11 mouse cellular contexts compared by ENCODE assay signal in the genomic region with DNA sequence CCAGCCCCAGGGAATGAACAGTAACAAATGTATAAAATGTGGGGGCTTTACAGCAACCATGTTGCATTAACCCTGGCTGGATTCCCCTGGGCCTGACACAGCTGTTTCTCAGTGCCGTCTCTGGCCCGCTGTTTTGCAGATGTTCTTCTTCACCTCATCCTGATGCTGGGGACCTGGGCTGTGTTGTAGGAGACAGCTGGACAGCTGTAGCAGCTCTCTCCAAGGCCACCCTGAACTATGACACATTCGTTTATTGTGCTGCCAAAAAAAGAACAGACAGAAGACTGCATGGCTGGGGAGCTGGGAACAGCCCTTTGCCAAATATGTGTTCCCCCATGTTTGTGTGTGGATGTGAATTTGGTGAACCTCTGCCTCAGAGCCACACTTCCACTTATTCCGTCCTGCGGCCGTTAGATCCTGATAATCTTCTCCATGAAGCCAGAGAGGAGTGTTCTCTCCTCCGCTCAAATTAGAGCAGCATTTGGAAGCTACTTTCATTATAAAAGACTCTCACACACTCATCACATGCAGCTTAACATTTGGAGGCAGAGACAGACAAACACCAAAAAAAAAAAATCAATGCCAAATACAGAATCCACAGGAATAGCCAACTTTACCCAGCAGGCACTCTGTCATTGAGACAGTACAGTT. TPM values are rescaled to one million over a fixed set of nuclear protein-coding genes. Genes with fewer than 3 reads are reported as not detected.
A peak's percentile ranks its signal among the peaks of the same experiment; 100 is the strongest.
DNase-seq lines count a peak whose midpoint lies in the region; ATAC-seq and TF ChIP-seq lines count a peak whose summit lies in the region.
"Had no signal": no experiment of that assay in that cellular context is flagged by ENCODE, and none has a peak within 500 bp of the region (broad histone marks: within the 10 kb centered on the region; RNA-seq: fewer than 3 reads in every experiment).

No protein-coding gene starts in this region.

- DNase-seq in kidney, postnatal 25 days: no peak
- DNase-seq in adrenal gland, adult (ENCODE audit: inconsistent age in 2 of 2, low spot score in 1 of 2): peak; percentile 80 to 92
- DNase-seq in lung, postnatal 0 days (ENCODE audit: low spot score): peak; percentile 82
- DNase-seq in c-Kit-positive CD71-positive TER-119-positive erythroid progenitor cells, embryonic 14.5 days (ENCODE audit: low spot score): no peak
- DNase-seq in left cerebral cortex, adult 11 months (ENCODE audit: low spot score): no peak
- no peak for DNase-seq in layer of hippocampus, adult 11-12 months (ENCODE audit: low spot score)

- peak; percentile 71 for TF ChIP-seq EP300 in lung, postnatal 0 days (IDR thresholded peaks at IDR 0.05)

- peaks cover 14% of the 10 kb centered on the region; the same call in 1 of the 2 replicates for H3K4me1 ChIP-seq in kidney, embryonic 15.5 days
- peaks cover 7% of the 10 kb centered on the region; the same call in 1 of the 2 replicates for H3K4me1 ChIP-seq in brown adipose tissue, adult 24 weeks (ENCODE audit: control insufficient read depth, insufficient read depth, insufficient read length, low read length)
- H3K4me1 ChIP-seq in lung, postnatal 0 days (ENCODE audit: insufficient read depth, low read depth, low read length): peaks cover 20% of the 10 kb centered on the region; the same call in 1 of the 2 replicates
- H3K4me1 ChIP-seq: forebrain, embryonic 15.5 days; hindbrain, embryonic 12.5 days had no signal

- no peaks in the 10 kb centered on the region for H3K36me3 ChIP-seq in kidney, embryonic 15.5 days
- no peaks in the 10 kb centered on the region for H3K36me3 ChIP-seq in lung, postnatal 0 days (ENCODE audit: insufficient read depth, low read length)
- H3K36me3 ChIP-seq: forebrain, embryonic 15.5 days; hindbrain, embryonic 12.5 days had no signal

- H3K4me3 ChIP-seq in kidney, embryonic 15.5 days (replicated peaks): no peak overlapping the region
- no peak overlapping the region for H3K4me3 ChIP-seq in brown adipose tissue, adult 24 weeks (ENCODE audit: insufficient read depth, low read depth, low read length)
- H3K4me3 ChIP-seq in lung, postnatal 0 days (ENCODE audit: low read depth, low read length): no peak overlapping the region
- H3K4me3 ChIP-seq: forebrain, embryonic 15.5 days; hindbrain, embryonic 12.5 days had no signal

- peak; percentile 84 for ATAC-seq in kidney, embryonic 15.5 days (replicated peaks; ENCODE audit: low FRiP score)
- peak; percentile 55 for ATAC-seq in lung, postnatal 0 days
- ATAC-seq: forebrain, embryonic 15.5 days had no signal

- H3K9ac ChIP-seq in kidney, embryonic 15.5 days: no peak overlapping the region
- H3K9ac ChIP-seq in lung, postnatal 0 days (replicated peaks; ENCODE audit: low read depth): no peak overlapping the region
- H3K9ac ChIP-seq: forebrain, embryonic 15.5 days; hindbrain, embryonic 12.5 days had no signal

- WGBS in kidney, embryonic 15.5 days: 47% methylated on average over 7 of the region's 7 CpGs
- WGBS in lung, postnatal 0 days: 48% methylated on average over 7 of the region's 7 CpGs

- no peak for TF ChIP-seq CTCF in lung, postnatal 0 days (IDR thresholded peaks at IDR 0.05)

- peak overlapping the region; percentile 79 for H3K27ac ChIP-seq in kidney, embryonic 15.5 days
- peak overlapping the region; percentile 42 for H3K27ac ChIP-seq in brown adipose tissue, adult 24 weeks (replicated peaks; ENCODE audit: low read depth, low read length)
- peak overlapping the region; percentile 75 for H3K27ac ChIP-seq in lung, postnatal 0 days (ENCODE audit: low read length)
- H3K27ac ChIP-seq: forebrain, embryonic 15.5 days; hindbrain, embryonic 12.5 days had no signal

- no peaks in the 10 kb centered on the region; the same call in 1 of the 2 replicates for H3K27me3 ChIP-seq in kidney, embryonic 15.5 days
- H3K27me3 ChIP-seq in lung, postnatal 0 days (replicated peaks; ENCODE audit: insufficient read depth, low read length): no peaks in the 10 kb centered on the region
- H3K27me3 ChIP-seq: forebrain, embryonic 15.5 days; hindbrain, embryonic 12.5 days had no signal

- no peak overlapping the region for H3K4me2 ChIP-seq in kidney, embryonic 15.5 days
- H3K4me2 ChIP-seq in lung, postnatal 0 days (replicated peaks; ENCODE audit: low read depth, low read length): no peak overlapping the region
- H3K4me2 ChIP-seq: forebrain, embryonic 15.5 days; hindbrain, embryonic 12.5 days had no signal

- H3K9me3 ChIP-seq in kidney, embryonic 15.5 days (replicated peaks): no peaks in the 10 kb centered on the region
- no peaks in the 10 kb centered on the region for H3K9me3 ChIP-seq in lung, postnatal 0 days (ENCODE audit: low read length)
- H3K9me3 ChIP-seq: forebrain, embryonic 15.5 days; hindbrain, embryonic 12.5 days had no signal

RNA-seq across cellular contexts. Expression of gene Tectb, which starts 14.1 kb away (rescaled TPM):
- polyA plus RNA-seq in kidney, embryonic 15.5 days (2015; fragmentation: Nextera tagmentation; extraction: Ambion mirVana): not detected in 2 replicates
- polyA plus RNA-seq in brown adipose tissue, adult 24 weeks (2012; ENCODE audit: insufficient read depth, insufficient read length, missing spikeins): not detected in 2 replicates
- 0.21 and 0.27 TPM in 2 replicates for polyA plus RNA-seq in lung, postnatal 0 days (2015; fragmentation: Nextera tagmentation; extraction: Ambion mirVana)
- polyA plus RNA-seq: limb, embryonic 11.5 days had no signal

RNA-seq across cellular contexts. Expression of gene Gucy2g, which starts 46.4 kb away (rescaled TPM):
- polyA plus RNA-seq in kidney, embryonic 15.5 days (2015; fragmentation: Nextera tagmentation; extraction: Ambion mirVana): 0.04 and 0.05 TPM in 2 replicates
- polyA plus RNA-seq in brown adipose tissue, adult 24 weeks (2012; ENCODE audit: insufficient read depth, insufficient read length, missing spikeins): not detected in 2 replicates
- polyA plus RNA-seq in lung, postnatal 0 days (2015; fragmentation: Nextera tagmentation; extraction: Ambion mirVana): 0.05 and 0.18 TPM in 2 replicates
- polyA plus RNA-seq: forebrain, embryonic 15.5 days; hindbrain, embryonic 12.5 days; limb, embryonic 11.5 days had no signal

RNA-seq across cellular contexts. Expression of gene Acsl5, which starts 57.1 kb away (rescaled TPM):
- polyA plus RNA-seq in kidney, embryonic 15.5 days (2015; fragmentation: Nextera tagmentation; extraction: Ambion mirVana): 50.3 and 51.2 TPM in 2 replicates
- polyA plus RNA-seq in brown adipose tissue, adult 24 weeks (2012; ENCODE audit: insufficient read depth, insufficient read length, missing spikeins): 279 and 449 TPM in 2 replicates
- 110 and 130 TPM in 2 replicates for polyA plus RNA-seq in lung, postnatal 0 days (2015; fragmentation: Nextera tagmentation; extraction: Ambion mirVana)

Comparison
In these comparisons a context has a peak if more than half of its experiments do, and no peak if none do; other contexts are left out.
1. DNase-seq: peak in adrenal gland, adult (2 of 2) and lung, postnatal 0 days (single experiment); none in kidney, postnatal 25 days (0 of 2), c-Kit-positive CD71-positive TER-119-positive erythroid progenitor cells, embryonic 14.5 days (single experiment), left cerebral cortex, adult 11 months (single experiment) and layer of hippocampus, adult 11-12 months (single experiment).
2. Peak in every context shown above with its lines, with median percentiles within 50 percentile points of each other: H3K27ac ChIP-seq.